Mouse (Mus musculus): ENCODE measurements around the gene Prss28. TPM values are rescaled to one million over a fixed set of nuclear protein-coding genes. Genes with fewer than 3 reads are reported as not detected.

Gene Prss28
- total RNA-seq, 2 experiments from 2014 or later: not detected

DNA sequence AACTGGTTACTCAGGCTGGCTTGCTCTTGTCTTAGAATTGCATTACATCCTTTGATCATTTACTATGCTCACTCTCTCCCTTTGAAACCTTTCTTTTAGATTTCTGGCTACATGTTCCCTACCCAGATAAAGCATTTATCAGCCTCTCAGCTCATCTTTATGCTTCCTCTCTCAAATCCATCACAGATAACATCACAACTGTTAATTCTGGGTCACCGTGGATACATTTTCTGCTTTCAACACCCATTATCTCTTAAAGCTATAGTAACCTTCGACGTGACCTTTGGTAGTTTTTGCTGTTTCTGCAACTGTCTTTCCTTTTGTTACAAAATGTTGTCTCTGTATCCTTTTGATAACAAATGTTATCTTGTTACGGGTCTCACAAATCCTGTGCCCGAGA is 15.0 kb upstream of the Prss28 start:
- no peak for TF ChIP-seq CTCF (IDR thresholded peaks at IDR 0.05)
- H3K4me3 ChIP-seq: no peak overlapping the region
- DNase-seq: no peak
- intact Hi-C loops (cut with DNase I): no loop called here
- H3K27ac ChIP-seq: no peak overlapping the region

DNA sequence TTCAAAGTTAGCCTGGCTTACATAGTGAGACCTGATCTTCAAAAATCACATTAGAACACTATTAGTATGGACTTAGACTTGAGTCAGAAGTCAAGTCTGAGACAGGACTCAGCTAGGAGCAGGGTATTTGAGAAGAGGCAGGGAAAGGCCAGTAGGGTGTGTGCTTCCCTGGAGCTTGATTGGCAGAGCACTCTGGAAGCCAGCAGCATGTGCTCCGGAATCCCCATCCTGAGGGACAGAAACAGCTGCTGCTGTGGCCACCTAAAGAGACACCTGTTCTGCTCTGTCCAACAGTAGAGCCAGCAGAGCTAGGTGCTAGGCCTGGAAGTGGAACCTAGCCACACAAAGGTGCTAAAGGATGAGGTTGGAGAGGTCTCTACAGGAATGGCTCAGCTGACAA is 14.3 kb upstream of the Prss28 start:
- intact Hi-C loops (cut with DNase I): no loop called here
- Histone ChIP-seq H3K27ac (no peak overlapping the region), H3K4me3 (no peak overlapping the region)
- TF ChIP-seq CTCF (IDR thresholded peaks at IDR 0.05): peak; percentile 8; the same call in 1 of the 2 replicates
- peak; percentile 43 for DNase-seq

- Histone ChIP-seq H3K27ac (no peak within 1 kb of the TSS), H3K4me3 (no peak within 1 kb of the TSS)
- no peak for TF ChIP-seq CTCF (IDR thresholded peaks at IDR 0.05)
- intact Hi-C loops (cut with DNase I): no loop called here
- no peak for DNase-seq
Observed at GRCm38 (mm10) chr17:25298094-25298493, 10.4 kb upstream of the Prss28 start, which contains the start of gene Prss34. Gene Prss34, plus strand, starts transcription at chr17:25298394.

DNA sequence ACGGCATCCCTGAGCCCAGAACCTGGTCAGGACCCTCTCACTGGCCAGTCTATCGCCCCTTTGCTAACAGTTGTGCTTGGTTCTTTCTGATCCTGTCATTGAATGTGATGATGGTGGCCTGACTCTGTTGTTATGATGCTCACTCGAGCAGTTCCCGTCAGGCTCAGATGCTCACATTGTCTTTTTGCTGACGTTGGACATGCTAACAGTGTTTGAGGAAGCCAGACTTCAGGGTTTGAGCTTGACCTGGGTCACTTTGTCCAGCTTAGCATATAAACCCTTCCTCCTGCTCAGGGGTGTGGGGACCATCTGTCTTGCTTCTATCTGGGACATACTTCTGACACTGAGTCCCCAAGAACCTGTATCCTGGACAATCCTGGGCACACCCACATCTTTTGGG is 9.9 kb downstream of the Prss28 start, which contains the start of gene Prss29:
Gene Prss29 (plus strand): TSS at position 301 of the 400 bp plus-strand sequence.
- TF ChIP-seq CTCF (IDR thresholded peaks at IDR 0.05): no peak
- no peak for DNase-seq
- intact Hi-C loops (cut with DNase I): no loop called here
- H3K27ac ChIP-seq: no peak within 1 kb of the TSS
- H3K4me3 ChIP-seq: no peak within 1 kb of the TSS

DNA sequence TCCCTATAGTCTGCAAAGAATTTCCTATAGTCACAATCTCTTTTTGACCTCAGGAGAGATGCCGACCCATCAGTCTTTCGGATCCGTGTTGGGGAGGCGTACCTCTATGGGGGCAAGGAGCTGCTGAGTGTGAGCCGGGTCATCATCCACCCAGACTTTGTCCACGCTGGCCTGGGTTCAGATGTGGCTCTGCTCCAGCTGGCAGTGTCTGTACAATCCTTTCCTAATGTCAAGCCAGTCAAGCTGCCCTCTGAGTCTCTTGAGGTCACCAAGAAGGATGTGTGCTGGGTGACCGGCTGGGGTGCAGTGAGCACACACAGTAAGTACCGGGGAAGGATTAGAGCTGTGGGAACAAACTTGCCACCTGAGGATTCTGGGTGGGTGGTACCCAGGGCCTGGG is 12.4 kb downstream of the Prss28 start:
- no peak for TF ChIP-seq CTCF (IDR thresholded peaks at IDR 0.05)
- H3K4me3 ChIP-seq: no peak overlapping the region
- no peak overlapping the region for H3K27ac ChIP-seq
- intact Hi-C loops (cut with DNase I): no loop called here
- no peak for DNase-seq

GRCm38 (mm10) chr17:25322930-25323329 is 14.5 kb downstream of the Prss28 start:
- no peak for DNase-seq
- H3K4me3 ChIP-seq: no peak overlapping the region
- H3K27ac ChIP-seq: no peak overlapping the region
- no peak for TF ChIP-seq CTCF (IDR thresholded peaks at IDR 0.05)
- intact Hi-C loops (cut with DNase I): no loop called here

- Histone ChIP-seq H3K27ac (no peak overlapping the region), H3K4me3 (no peak overlapping the region)
- DNase-seq: no peak
- intact Hi-C loops (cut with DNase I): no loop called here
- no peak for TF ChIP-seq CTCF (IDR thresholded peaks at IDR 0.05)
Observed at GRCm38 (mm10) chr17:25332321-25332720, 23.9 kb downstream of the Prss28 start.

DNA sequence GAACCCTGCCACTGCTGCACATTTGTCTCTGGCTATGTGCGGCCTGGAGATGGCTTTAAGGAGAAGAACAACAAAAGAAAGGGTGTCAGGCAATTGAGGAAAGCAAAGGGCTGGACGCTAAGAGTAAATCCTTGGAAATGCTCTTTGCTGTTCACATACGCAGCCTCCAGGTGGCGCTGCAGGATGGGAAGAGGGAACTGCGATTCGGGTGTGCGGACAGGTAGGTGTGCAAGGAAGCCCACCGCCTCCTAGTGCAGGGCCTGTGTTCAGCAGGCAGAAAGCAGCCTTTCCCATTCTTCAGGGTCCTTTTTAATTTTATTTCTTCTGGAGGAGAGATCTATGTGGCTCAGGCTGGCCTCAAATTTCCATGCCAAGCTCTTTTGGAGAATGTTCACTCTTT is 25.5 kb downstream of the Prss28 start:
- TF ChIP-seq CTCF (IDR thresholded peaks at IDR 0.05): peak; percentile 84
- Histone ChIP-seq H3K27ac (no peak overlapping the region), H3K4me3 (no peak overlapping the region)
- intact Hi-C loops (cut with DNase I): loop anchor here (1.0 to 2.0 kb wide), 2 partner anchors 29 to 137 kb away; no protein-coding TSS in a partner anchor
- peak; percentile 48 for DNase-seq

DNA sequence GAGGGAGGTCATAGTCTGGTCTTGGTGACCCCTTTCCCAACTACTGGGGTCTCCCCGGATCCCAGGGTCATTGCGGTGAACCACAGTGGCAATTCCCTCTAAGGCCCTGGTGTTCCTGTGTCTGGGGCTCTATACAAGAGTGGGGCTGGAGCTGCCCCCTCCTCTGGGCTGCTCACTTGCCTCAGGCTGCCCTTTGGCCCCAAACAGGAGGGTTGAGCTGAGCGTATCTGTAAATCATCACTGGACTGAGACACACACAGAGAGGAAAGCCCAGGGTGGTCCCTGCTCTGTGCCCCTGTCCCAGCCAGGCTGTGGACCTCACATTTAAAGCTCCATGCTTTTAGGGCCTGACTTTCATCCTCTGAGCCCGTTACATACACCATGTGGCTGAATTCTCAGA is 29.8 kb downstream of the Prss28 start:
- no peak for DNase-seq
- Histone ChIP-seq H3K4me3 (no peak overlapping the region), H3K27ac (no peak overlapping the region)
- TF ChIP-seq CTCF (IDR thresholded peaks at IDR 0.05): no peak
- intact Hi-C loops (cut with DNase I): no loop called here

DNA sequence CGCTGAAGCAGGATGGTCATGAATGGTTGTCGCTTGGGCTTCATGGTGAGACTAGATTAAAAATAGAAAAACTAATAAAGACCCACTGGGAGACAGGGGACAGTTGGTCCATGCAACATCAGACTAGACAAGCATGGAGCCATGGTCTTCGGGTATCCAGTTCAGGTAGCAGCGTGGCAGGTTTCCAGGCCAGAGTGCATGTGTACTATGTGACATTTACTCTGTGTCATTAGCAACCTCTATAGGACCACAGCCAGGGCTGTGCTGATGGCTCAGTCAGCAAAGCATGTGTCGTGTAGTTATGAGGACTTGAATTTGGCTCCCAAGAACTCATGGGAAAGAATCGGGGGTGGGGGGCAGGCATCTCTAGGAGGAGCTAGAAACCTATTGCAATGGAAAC is 31.6 kb downstream of the Prss28 start:
- TF ChIP-seq CTCF (IDR thresholded peaks at IDR 0.05): no peak
- Histone ChIP-seq H3K4me3 (no peak overlapping the region), H3K27ac (no peak overlapping the region)
- DNase-seq: no peak
- intact Hi-C loops (cut with DNase I): no loop called here

DNA sequence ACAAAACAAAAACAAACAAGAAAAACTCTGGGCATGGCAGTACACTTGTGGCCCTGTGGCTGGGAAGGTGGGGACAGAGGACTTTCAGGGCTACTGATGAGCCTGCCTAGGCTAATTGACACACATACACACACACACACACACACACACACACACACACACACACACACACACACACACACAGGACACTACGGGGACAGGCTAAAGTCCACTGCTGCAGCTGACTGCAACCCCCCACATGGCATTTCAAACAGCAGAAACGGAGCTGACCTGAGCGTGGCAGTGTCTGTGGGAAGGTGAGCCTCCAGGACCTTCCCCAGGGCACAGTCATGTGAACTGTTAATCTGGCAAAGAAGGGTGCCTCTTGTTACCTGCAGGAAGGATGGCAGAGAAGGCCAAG is 33.0 kb downstream of the Prss28 start:
- no peak for DNase-seq
- no peak overlapping the region for H3K27ac ChIP-seq
- H3K4me3 ChIP-seq: no peak overlapping the region
- intact Hi-C loops (cut with DNase I): no loop called here
- no peak for TF ChIP-seq CTCF (IDR thresholded peaks at IDR 0.05)

DNA sequence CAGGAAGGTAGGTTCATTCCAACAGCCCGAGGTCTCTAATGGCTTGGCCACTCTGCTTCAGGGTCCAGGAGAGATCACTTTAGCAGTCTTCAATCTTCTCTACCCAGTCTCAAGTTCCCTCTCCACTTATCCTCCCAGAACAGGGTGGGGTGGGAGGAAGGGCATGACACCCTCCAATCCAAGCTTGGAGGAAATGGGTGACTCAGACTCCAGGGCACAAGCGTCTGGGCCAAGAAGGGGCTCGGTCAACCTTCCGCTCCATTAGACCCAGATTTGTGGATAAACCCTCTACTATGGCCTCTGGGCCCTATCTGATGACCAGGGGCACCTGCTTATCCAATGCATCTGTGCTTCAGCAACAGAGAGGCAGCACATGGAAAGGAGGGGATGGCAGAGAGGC is 37.0 kb downstream of the Prss28 start, which contains the start of gene Tpsab1:
Gene Tpsab1 (minus strand): TSS at position 101 of the 400 bp plus-strand sequence.
- DNase-seq: no peak

DNA sequence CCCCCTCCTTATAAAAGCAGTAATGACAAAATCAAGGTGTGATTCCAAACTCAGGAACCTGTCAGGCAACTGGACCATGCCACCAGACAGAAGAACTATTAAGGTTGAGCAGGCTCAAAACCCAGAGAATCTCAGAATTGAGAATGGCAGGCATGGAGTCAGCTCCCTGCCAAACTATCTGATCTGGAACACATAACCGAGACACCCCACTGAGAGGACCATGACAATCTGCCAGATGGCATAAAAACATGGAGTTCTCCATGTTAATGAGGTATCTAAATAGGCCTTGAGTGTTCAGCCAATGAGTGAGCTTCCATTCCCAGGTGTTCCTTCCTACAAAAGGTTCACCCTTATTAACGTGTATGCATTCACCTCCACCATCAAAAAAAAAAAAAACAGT is 52.8 kb downstream of the Prss28 start:
- no peak overlapping the region for H3K27ac ChIP-seq
- intact Hi-C loops (cut with DNase I): no loop called here

More for the DNA sequence above, 37.0 kb downstream of the Prss28 start, which contains the start of gene Tpsab1:
- no peak for TF ChIP-seq CTCF (IDR thresholded peaks at IDR 0.05)
- no peak within 1 kb of the TSS for H3K4me3 ChIP-seq
- no peak within 1 kb of the TSS for H3K27ac ChIP-seq
- intact Hi-C loops (cut with DNase I): no loop called here

More for the DNA sequence above, 52.8 kb downstream of the Prss28 start:
- TF ChIP-seq CTCF (IDR thresholded peaks at IDR 0.05): no peak
- no peak for DNase-seq
- H3K4me3 ChIP-seq: no peak overlapping the region

Other genes starting within 250 kb of the Prss28 start
- 10 to 100 TPM in 1 of 2 experiments, 1 to 10 TPM in 1; 8.3 to 21.5 TPM for gene Tmem204, start 225.1 kb upstream of the Prss28 start, total RNA-seq (2021)
- 10 to 100 TPM in 1 of 2 experiments, 1 to 10 TPM in 1; 4.5 to 11.4 TPM for gene Telo2, start 192.7 kb upstream of the Prss28 start, total RNA-seq (2021)
- 1 to 10 TPM; 2.2 to 6.1 TPM for gene Ptx4, start 187.9 kb upstream of the Prss28 start, total RNA-seq (2021)
- gene Clcn7, start 175.3 kb upstream of the Prss28 start, total RNA-seq (2021): 10 to 100 TPM; 16.2 to 19.2 TPM
- not detected for gene Ccdc154, start 146.2 kb upstream of the Prss28 start, total RNA-seq (2021)
- not detected for gene Gm38655, start 133.2 kb upstream of the Prss28 start, total RNA-seq (2021)
- 10 to 100 TPM; 11.4 to 18.3 TPM for gene BC003965, start 124.1 kb upstream of the Prss28 start, total RNA-seq (2021)
- 1 to 10 TPM; 5.5 to 5.7 TPM for gene Unkl, start 120.2 kb upstream of the Prss28 start, total RNA-seq (2021)
- 10 to 100 TPM; 14.9 to 16.5 TPM for gene Gnptg, start 68.5 kb upstream of the Prss28 start, total RNA-seq (2021)
- 10 to 100 TPM; 16.3 to 17.5 TPM for gene Tsr3, start 68.5 kb upstream of the Prss28 start, total RNA-seq (2021)
- gene Baiap3, start 52.3 kb upstream of the Prss28 start, total RNA-seq (2021): under 1 TPM in 1 of 2 experiments, not detected in 1; 0.08 TPM
- 10 to 100 TPM; 59.4 to 68.5 TPM for gene Ube2i, start 34.0 kb upstream of the Prss28 start, total RNA-seq (2021)
- gene Prss34, start 10.3 kb upstream of the Prss28 start, total RNA-seq (2021): under 1 TPM; 0.20 to 0.70 TPM
- gene Prss29, start 10.0 kb downstream of the Prss28 start, total RNA-seq (2021): not detected
- 1 to 10 TPM; 1.0 to 2.2 TPM for gene Tpsab1, start 36.9 kb downstream of the Prss28 start, total RNA-seq (2021)
- gene Tpsb2, start 57.7 kb downstream of the Prss28 start, total RNA-seq (2021): 1 to 10 TPM; 1.9 to 4.7 TPM
- under 1 TPM in 1 of 2 experiments, not detected in 1; 0.48 TPM for gene Tpsg1, start 60.6 kb downstream of the Prss28 start, total RNA-seq (2021)
- gene Cacna1h, start 125.1 kb downstream of the Prss28 start, total RNA-seq (2021): 1 to 10 TPM in 1 of 2 experiments, under 1 TPM in 1; 0.94 to 1.7 TPM
- gene Tekt4, start 146.0 kb downstream of the Prss28 start, total RNA-seq (2021): not detected
- gene Sstr5, start 188.6 kb downstream of the Prss28 start, total RNA-seq (2021): not detected

All from gastrocnemius, adult 2 months (tissue).